Mouse (Mus musculus): Measurements from ENCODE around the gene Arhgef3.

DNA sequence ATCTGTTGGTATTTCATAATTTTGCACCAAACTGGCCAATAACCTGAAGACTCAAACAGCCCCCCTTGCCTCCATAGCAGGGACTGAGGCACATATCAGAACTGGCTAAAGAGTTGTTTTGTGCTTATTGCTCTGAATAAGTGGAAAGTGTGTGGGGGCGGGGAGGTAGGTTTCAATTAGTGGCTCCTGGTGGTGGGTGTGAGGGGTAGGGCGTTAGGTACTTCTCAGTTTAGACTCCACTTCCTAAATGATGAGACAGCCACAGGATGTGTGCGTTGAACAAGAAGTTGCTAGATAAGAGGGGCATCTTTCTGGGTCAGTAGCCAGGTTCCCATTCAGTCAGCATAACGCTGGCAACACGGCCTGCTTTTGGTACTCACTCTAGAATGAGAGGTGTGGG, 153.4 kb downstream of the Arhgef3 start:
- no peak for TF ChIP-seq CTCF (IDR thresholded peaks at IDR 0.05; ENCODE audit: insufficient read depth, low read length)
- no peak for TF ChIP-seq POLR2A (IDR thresholded peaks at IDR 0.05; ENCODE audit: borderline replicate concordance, extremely low read depth, low read depth, low read length)

All from lung, adult 2 months (tissue).